Mouse (Mus musculus) MEL (cell line): Measurements from ENCODE around the gene Plekhg4.

Source experiments
- JUND ChIP-seq: IDR thresholded peaks from 2 replicates; pipeline ENCODE4 v1.6.1; 2011; ENCODE audit warnings: low read depth, mild to moderate bottlenecking, improper control_type of control experiment, low read length
- UBTF ChIP-seq: IDR thresholded peaks from 2 replicates; pipeline ENCODE4 v1.6.1; 2012; ENCODE audit warnings: low read depth, mild to moderate bottlenecking, inconsistent platforms, low read length, improper control_type of control experiment, moderate library complexity, borderline replicate concordance; ENCODE audit not compliant: insufficient read depth

DNA sequence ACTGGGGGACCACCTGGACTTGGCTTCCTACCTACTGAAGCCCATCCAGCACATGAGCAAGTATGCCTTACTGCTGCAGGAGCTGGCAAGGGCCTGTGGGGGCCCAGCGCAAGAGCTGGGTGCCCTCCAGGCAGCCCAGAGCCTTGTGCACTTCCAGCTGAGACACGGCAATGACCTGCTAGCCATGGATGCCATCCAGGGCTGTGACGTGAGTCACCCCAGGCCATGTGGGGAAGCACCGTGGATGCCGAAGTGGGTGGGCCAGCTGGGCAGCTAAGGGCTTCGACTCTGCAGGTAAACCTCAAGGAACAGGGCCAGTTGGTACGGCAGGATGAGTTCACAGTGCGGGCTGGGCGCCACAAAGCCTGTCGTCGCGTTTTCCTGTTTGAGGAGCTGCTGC is 7.2 kb downstream of the Plekhg4 start:
- no peak for TF ChIP-seq UBTF
- no peak for TF ChIP-seq JUND
